Mouse (Mus musculus) cerebellum, adult 18-20 months (tissue): ENCODE data around the gene Sel1l3.

Experiments used
- DNase-seq, 2 experiments: peaks; one replicate each; pipeline ENCODE4 v3.0.0; 2021

Sel1l3 gene

DNA sequence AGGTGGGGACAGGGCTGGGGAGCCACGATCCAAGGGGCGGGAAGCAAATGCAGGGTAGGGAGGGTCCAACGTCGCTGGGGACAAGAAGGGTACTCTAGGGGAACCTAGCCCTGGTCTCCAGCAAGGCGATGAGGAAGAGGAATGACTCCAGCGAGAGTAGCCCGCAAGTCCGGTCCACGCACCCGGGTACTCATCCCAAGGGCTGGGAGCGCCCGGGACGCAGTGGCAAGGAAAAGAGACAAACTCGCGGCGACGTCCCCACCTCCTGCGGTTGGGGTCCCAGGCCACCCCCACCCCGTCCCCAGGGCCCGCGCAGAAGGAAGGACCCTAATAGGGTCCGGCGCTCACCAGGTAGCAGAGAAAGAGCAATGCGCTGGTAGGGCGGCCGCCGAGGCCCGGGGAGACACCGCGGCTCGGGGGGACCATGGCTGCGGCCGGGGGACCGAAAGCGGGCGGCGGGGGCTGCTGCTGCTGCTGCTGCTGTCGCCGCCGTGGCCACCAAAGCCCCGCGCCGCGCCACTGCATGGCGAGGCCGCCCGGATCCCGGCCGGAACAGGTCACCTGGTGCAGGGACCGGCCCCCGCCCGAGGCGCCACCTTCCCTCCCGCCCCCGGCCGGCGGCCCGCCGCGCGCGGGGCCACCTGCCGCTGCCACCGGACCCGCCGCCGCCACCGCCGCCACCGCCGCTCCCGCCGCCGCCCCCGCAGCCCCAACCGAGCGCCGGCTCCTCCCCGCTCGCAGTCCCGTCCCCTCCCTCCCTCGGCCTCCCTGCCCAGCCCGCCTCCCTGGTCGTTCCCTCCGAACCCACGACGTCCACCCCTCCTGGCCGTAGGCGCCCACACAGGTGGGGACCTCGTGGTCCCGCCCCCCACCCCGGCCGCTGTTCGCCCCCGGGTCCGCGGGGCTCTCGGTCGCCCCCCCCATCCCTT is 681 bp downstream of the Sel1l3 start:
- peak; percentile 81 to 85 for DNase-seq

DNA sequence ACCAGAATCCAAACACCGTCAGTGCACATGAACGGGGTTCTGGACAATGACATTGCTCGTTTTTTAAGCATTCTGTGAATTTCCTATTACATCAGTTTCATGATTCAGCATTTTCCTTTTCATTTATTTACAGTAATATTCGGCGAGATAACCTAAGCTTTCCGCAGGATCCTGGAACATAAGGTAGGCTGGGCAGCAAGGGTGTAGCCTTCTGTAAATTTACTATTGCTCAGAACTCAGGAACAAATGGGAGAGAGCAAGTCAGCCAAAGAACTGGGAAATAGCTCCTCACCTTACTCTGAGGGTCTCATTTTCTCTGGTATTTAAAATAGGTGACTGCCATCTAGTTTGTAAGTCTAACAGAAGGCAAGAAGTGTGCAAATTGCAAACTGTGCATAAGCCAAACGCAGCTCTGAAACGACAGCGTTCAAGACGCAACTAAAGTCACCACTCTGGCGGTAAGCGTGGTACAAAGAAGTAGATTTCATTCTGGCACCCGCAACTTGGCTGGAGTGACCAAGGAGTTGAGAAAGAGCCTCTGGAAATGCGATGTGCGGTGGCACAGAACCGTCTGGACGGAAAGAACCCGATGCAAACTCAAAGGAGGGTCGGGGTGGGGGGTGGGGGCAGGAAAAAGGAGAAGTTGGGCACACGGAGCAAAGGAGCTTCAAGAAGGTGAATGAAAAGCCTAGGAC is 1.5 kb downstream of the Sel1l3 start:
- DNase-seq, result no peak

DNA sequence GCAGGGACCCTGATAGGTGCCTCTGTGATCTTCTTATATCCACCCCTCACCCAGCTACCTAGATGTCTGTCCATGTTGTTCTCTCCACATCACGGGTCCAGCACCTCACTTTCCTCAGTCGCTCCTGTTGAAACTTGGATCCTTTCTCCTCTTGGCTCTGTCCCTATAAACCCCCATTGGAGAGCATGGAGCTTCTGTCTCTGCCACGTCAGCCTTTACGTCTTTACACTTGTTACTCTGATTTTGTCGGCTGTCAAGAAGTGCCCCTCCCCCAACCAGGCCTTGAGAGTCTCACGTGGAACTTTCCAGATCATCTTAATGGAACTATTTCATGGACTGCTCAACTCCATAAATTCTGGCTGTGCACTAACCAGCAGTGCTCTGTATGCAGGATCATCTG is 2.5 kb downstream of the Sel1l3 start:
- DNase-seq, result peak in 1 of 2 experiments; percentile 58

DNA sequence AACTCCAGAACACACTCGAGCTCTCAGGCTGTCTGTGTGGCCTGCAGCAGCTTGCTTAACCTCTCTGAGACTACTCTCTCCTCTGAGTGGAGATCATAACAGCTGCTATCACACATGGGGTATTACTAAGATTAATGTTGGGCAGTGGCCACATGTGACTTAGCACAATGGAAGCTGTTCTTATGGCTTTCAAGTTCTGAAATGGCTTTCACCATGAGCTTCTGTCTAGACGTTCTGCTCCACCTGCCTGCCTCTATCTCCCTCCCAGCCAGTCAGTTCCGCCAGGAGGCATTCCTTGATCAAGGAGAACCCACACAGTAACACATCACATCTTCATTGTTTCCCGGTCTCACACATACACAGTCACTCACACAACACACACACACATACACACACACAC is 3.2 kb downstream of the Sel1l3 start:
- DNase-seq, result no peak

- no peak for DNase-seq
Measured at GRCm38 (mm10) chr5:53209773-53210172, 4.0 kb downstream of the Sel1l3 start.

- peak in 1 of 2 experiments; percentile 62 for DNase-seq
Measured at GRCm38 (mm10) chr5:53208731-53209130, 5.0 kb downstream of the Sel1l3 start.

- DNase-seq, result no peak
Measured at GRCm38 (mm10) chr5:53206575-53206974, 7.2 kb downstream of the Sel1l3 start.

- DNase-seq, result no peak
Measured at GRCm38 (mm10) chr5:53202748-53203147, 11.0 kb downstream of the Sel1l3 start.

- peak; percentile 82 to 85 for DNase-seq
Measured at GRCm38 (mm10) chr5:53200825-53201224, 12.9 kb downstream of the Sel1l3 start.

- no peak for DNase-seq
Measured at GRCm38 (mm10) chr5:53198408-53198807, 15.3 kb downstream of the Sel1l3 start.

DNA sequence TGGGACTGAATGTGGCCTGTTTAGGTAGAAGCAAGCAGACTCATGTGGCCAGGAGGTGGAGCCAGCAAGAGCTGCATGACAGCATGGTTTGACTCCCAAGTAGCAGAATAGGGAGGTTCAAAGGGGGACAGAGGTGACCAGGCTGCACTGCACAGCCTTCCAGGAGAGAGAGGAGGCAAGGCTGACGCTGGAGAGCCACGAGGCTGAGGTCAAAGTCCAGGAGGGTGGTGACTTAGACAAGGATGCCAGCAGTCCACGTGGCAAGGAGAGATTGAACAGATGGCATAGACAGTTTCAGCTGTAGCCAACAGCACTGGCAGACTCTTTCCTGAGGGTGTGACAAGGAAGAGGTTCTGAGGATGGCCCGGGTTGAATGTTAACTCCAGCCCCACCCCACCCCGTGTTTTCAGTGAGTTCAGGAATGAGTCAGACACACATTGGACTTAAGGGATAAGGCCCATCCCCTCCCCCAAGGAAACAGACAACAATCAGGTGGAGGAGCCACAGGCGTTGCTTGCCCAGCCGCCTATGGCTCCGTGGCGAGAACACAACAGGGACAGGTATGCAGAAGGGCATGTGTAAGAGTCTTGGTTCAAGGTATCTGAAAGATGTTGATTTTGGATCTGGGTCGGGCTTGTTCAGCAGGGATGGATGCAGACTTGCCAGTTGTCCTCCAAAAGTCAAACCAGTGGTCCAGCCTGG is 17.2 kb downstream of the Sel1l3 start:
- DNase-seq, result peak; percentile 68 to 77

DNA sequence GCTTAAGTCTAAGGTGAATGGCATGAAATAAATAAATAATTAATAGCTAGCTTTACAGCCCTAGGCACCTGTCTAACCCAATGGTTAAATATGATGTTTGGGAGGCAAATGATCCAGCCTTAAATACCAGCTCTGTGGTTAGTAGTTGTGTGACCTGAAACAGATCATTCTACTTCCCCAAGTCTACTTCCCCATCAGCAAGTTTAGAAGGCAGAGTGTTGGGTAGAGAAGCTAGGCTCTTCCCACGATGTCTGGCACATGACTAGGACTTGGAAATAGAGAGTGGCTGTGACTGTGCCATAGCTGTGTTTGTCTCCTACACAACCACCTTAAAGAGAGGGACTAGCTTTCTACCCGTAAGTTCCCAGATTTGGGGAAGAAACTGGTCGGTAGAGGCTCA is 18.9 kb downstream of the Sel1l3 start:
- no peak for DNase-seq

DNA sequence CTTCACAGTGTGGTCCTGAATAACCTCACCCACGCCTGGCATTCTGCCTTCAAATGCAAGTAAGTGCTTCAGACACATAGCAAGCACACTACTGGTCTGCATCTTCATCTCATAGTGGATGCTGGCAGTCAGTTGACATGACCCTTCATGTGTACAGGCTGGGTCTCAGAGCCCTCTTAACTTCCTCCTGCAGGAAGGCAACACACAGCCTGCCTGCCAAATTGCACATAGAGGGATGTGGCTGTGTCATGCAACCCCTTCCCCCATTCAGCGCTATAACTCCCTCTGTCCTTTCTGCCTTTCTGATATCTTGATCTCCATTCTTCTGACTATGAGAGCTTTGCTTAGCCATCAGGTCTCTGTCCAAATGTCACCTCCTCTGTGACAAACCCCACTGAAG is 19.3 kb downstream of the Sel1l3 start:
- DNase-seq, result no peak

GRCm38 (mm10) chr5:53193092-53194030 is 20.4 kb downstream of the Sel1l3 start:
- no peak for DNase-seq

DNA sequence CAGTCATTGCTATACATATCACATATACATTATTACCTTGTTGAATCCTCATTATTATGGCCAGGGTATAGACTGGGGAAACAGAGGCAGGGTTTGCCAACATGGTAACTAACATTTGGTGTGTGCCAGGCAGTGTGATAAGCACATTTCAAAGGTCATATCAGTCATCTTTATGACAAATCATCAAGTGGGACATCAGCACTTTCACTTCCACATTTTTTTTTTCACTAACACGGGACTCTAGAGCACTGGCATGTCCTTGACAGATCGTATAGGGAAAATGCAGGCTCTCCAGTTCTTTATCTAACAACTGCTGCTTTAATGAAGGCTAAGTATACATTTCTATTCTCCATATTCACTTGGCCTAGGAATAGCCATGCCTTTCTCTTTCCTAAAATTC is 25.1 kb downstream of the Sel1l3 start:
- DNase-seq, result no peak

DNA sequence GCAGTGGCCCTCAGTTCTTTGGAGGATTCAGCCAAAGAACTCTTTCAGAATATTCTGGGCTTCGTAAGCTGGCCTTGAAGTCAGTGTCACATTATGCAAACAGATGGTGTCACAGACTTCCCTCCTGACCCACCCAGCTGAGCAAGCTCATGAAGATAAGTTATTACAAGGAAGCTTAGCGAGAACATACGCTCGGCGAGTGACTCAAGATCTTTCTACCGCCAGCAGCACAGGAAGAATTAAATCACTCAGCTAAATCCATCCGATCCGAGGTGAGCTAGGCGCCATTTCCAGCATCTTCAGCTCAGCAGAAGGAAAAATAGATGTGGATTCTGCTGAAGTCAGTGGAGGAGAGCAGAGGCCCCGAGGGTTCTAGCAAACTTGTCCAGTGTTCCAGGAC is 26.5 kb downstream of the Sel1l3 start:
- DNase-seq, result no peak

- no peak for DNase-seq
Measured at GRCm38 (mm10) chr5:53185803-53186202, 27.9 kb downstream of the Sel1l3 start.

DNA sequence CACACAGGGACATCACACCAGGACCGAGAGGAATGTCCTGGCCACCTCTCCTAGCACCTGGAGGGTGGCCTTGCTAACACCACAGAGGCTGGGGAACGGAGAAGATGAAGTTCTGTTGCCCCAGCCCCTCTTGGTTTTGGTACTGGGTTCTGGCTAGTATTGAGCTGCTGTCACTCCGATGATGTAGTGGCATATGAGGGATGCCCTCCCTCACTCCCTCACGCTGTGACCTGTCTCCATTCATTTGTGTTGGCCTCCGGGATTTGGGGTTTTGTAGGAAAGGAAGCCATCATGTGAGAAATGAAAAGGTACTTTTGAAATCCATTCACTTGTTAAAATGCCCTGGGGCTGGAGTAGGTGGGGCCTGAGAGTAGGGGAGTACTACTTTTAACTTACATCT is 33.8 kb downstream of the Sel1l3 start:
- no peak for DNase-seq

DNA sequence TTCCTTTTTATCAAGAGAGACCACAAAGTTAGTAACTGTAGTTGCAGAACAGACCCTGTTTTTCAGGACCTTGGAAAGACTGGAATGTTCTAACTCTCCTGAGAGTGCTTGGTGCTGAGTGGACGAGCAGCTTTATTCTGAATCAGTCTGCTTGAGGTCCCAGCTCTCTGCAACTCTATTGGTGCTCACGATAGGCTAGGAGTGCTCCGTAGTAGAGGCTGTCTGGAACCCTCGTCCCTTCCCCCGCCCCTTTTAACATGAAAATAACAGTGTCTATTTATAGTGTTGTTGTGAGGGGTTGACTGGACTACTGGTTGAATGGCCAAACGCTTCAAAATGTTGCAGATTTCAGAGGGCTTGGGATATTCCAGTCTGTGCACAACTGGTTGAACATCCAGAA is 37.0 kb downstream of the Sel1l3 start:
- no peak for DNase-seq

DNA sequence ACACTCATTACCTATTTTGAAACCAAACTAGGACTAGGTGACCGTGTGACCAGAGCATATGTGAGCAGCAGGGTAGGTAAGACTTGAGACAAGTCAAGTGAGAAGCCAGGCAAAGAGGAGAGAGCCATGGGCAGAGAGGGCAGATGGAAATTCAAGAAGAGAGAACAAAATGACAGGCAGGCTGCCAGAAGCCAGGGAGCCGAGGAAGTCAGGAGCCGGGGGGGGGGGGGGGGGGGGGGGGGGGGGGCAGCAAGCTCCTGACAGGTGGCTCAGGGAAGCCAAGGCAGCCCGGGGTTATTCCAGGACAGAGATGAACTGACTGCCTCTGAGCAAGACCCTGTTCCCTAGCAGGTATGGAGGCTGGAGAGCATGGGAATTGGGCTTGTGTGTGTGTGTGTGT is 37.7 kb downstream of the Sel1l3 start:
- DNase-seq, result peak; percentile 91 to 95

GRCm38 (mm10) chr5:53175195-53175594 is 38.5 kb downstream of the Sel1l3 start:
- DNase-seq, result no peak

DNA sequence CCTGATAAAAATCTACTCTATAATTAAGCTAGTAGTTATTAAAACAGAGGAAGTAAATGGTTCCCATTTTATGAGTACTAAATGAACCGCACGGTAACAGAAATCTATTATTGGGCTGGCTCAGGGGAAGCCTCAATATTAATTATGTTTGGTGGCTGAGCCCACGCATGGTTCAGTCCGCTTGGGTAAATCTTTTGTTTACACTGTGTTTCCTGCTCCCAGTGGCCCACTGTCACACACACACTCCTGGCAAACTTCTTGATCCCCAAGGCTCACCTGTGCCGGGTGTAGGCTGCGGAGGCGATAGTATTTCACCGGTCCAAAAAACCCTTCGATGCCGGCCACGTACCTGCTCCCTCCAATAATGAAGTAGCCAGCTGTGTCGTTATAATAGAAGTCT is 39.3 kb downstream of the Sel1l3 start:
- no peak for DNase-seq
